Mouse (Mus musculus) left cerebral cortex, adult 9 months (tissue): ENCODE results near the gene Ppm1m.
A peak's percentile ranks its signal among the peaks of the same experiment; 100 is the strongest.

ENCODE experiments used
- DNase-seq, 2 experiments: peaks; one replicate each; pipeline ENCODE4 v3.0.0; 2022; ENCODE audit warnings: low spot score in 2 of 2

The Ppm1m gene

GRCm38 (mm10) chr9:106158037-106158491 lies 41.5 kb downstream of the Ppm1m start, which contains the start of gene Glyctk:
Gene Glyctk, minus strand, starts transcription at chr9:106158138.
- DNase-seq: no peak

GRCm38 (mm10) chr9:106157623-106157925 lies 42.0 kb downstream of the Ppm1m start:
- no peak for DNase-seq

DNA sequence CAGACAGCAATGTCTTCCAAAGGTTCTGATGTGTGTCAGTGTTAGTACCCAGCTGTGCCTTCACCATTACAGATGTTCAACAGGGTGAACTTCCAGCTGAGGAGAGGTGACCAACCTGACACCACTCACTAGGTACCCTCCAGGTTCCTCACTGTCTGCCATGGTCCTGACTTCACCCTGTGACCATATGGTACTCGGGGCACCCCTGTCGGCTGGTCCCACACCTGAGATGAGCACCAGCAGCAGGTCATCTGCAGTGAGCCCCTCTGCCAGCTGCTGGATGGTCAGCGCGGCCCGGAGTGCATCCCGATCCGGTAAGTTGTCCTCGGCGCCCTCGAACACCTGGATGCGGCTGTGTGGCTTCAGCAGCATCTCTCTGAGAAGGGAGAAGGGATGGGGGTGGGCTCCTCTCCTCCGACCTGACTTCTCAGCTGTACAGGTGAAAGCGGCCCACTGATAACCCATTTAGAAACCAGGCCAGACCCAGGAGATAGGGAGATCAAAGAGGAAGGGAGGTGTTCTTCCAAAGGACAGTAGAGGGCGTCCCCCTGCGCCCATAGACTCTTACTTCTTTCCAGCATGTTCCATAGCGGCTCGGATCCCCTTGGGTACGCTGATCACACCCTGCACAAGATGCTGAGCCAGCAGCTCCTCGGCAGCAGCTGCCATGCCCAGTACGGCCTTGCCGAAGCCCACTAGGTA lies 42.5 kb downstream of the Ppm1m start:
- no peak for DNase-seq

GRCm38 (mm10) chr9:106156419-106156818 lies 43.1 kb downstream of the Ppm1m start:
- DNase-seq: peak in 1 of 2 experiments; percentile 47

- no peak for DNase-seq
Measured at GRCm38 (mm10) chr9:106154106-106154505, 45.4 kb downstream of the Ppm1m start.

DNA sequence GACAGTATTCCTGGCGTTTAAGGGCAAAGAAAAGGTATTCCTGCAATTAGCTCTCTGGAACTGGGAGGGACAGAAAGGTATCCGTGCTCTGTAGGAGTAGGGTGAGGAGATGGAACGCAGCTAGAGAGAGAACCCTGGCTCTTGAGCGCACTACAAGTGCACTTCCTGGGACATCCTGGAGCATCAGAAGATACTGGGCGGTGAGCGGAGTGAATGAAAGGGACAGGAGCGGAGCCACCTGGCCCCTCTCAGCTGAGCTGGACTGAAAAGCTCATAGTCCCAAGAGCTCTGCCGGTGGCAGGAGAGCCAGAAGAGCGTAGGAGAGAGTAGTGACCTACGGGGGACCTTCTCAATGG lies 50.2 kb downstream of the Ppm1m start:
- DNase-seq: no peak

DNA sequence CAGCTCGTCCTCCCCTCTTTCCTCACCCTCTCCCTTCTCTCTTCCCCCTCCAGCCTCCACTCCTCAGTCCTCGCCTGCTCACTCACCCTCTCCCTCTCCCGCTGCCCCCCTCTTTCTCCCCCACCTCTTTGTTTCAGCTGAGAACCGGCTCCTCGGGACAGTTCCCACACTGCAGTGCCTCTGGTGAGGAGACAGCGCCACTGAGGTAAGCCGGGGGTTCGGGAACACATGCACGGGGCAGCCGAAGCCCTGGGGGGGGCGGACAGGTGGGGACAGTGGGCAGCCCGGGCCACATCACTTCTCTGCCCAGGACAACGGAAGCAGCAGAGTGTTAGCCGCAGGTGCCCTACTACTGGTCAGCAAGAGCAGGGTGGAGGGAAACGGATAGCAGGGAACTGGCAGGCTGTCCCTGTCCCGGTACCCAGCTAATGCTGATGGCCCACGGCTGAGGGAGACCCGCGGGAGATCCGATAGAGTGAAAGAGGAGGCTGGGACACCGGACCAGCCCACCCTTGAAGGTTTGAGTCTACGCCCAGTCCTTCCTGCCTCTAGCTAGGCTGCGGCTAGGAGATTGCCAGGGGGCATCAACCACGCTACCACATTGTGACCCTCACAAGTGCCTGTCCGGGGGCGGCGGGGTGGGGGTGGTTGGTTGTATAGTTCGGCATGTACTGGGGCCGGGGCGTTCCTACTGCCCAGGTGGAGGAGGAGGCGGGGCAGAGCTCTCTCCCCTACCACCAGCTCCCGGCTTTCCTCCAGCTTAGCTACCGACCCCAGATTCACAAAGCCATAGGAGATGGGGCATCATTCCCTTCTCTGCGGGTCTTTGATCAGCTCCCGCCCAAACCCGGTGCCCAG lies 50.8 kb downstream of the Ppm1m start:
- DNase-seq: no peak

DNA sequence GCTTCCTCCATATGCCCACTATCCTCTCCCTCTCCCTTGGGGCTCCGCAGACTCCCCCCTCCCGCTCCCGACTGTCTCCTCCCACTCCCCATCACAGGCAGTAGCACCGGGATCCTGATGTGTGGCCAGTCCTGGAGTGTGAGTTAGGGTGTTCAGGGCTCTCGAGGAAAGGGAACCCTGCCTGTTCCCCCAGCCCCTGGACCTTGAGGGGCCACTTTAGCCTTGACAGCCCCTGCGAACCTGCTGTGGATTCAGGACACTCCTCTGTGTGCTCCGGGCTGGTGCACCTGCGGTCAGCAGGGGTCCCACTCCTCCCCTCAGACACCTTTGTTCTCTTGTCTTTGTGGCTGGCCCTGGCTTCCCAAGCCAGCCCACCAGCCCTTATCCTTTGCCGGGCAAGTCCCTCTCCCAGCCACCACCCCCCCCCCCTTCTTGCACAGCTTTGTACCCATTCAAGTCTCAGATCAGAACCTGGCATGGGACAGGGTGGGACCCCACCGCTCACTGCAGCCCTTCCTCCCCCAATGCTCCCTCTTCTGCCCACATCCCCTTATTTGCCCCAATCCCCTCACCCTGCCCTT lies 51.6 kb downstream of the Ppm1m start:
- DNase-seq: no peak

- DNase-seq: no peak
Measured at GRCm38 (mm10) chr9:106147281-106147680, 52.3 kb downstream of the Ppm1m start.

DNA sequence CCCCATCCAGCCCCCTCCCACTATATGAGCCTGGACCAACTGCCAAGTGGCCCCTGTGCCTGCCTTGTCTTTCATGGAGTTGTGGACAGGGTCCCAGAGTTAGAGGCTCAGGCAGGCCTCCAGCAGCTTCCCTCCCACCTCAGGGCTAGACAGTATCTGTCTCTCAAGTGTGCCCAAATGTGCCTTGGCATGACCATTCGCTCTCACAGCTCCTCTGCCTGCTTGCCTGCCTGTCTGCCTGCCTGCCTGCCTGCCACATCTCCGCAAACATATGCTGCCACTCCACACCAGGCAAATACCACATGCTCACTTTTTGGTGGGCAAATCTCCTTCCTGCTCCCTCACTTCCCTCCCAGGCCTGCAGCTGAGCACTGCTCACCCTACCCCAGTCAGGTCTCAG lies 54.0 kb downstream of the Ppm1m start:
- DNase-seq: no peak
